Mouse (Mus musculus) mesoderm, embryonic 11.5 days (tissue): ENCODE results near the gene Myh9.
"Not testable (repeated sequence)": the region's sequence is repeated elsewhere in the genome, so short reads cannot be mapped to it uniquely, and the experiment has no call there.

Experiments
- DNase-seq: peaks from one replicate; pipeline ENCODE4 v3.0.0-alpha.2; 2012; ENCODE audit warnings: low read depth, low spot score

Gene Myh9

DNA sequence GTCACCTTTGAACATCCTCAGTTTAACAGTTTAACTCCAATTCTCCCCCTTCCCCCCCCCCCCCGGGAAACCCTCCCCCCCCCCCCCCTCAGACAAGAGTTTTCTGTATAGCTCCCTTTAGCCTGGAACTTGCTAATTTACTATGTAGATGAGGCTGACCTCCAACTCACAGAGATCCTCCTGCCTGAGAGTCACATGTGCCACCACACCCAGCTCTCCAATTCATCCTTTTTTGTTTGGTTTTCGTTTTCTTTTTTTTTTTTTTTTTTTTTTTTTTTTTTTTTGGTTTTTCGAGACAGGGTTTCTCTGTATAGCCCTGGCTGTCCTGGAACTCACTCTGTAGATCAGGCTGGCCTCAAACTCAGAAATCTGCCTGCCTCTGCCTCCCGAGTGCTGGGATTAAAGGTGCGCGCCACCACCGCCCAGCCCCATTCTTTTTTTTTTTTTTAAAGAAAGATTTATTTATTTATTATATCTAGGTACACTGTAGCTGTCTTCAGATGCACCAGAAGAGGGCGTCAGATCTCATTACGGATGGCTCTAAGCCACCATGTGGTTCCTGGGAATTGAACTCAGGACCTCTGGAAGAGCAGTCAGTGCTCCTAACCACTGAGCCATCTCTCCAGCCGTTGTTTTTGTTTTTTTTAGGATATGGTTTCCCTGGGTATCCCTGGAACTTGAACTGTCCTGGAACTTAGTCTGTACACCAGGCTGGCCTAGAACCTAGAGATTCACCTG, 25.4 kb upstream of the Myh9 start:
- DNase-seq, result not testable (repeated sequence)

DNA sequence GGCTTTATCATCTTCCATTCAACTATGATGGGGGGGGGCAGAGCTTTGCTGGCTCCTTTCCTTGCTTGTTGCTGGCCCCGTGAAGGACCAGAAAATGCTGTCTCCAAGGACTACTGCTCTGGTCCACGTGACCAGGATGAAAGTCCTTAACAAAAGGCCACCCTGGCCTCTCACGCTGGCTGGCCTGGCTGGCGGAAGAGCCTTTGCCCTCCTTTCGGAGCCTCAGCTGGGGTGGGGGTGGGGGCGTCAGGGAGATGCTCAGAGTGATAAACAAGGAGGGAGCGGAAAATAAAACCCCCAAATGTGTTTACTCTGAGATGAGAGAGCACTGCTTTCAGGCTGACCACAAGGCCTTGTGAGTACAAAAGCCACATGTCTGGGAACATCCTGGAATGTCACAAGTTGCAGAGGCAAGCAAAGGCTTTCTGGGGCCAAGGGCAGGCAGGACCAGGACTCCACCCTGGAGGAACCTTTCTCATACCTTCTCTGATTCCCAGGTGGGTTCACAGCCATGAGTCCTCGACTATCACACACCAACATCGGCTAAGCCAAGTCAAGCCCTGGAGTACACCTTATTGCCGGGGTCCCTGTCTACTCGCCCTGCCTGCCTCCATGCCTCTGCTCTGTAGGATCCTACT, 24.7 kb upstream of the Myh9 start:
- DNase-seq, result no peak

DNA sequence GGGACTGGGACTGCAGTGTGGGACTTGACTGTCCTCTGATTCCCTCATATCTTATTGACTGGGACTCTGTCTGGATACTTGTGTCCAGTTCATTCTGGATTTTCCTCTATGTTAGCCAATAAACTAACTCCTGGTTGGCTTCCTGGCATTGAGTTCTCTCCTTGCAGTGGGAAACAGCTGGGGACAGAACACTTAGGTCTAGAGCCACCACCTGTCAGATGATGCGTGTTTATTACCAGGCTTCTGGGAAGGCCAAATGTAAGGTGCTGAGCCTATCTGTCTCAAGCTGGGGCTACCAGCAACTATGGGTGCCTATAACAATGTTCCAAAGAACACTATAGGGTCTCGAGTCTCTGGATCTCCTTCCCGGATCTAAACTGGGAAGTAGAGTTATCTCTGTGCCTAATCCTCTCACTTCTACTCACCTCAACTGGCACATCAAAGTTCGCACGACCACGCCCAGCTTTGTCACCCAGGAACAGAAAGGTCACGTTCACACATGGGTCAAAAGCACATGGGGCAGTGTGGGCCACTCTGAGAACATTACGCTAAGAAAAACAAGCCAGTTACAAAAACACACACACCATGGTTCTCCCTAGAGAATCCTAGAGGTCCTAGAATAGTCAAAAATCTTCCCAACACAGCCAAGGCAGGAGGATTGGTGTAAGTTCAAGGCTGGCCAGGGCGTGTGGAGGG, 22.2 kb upstream of the Myh9 start:
- DNase-seq, result no peak

DNA sequence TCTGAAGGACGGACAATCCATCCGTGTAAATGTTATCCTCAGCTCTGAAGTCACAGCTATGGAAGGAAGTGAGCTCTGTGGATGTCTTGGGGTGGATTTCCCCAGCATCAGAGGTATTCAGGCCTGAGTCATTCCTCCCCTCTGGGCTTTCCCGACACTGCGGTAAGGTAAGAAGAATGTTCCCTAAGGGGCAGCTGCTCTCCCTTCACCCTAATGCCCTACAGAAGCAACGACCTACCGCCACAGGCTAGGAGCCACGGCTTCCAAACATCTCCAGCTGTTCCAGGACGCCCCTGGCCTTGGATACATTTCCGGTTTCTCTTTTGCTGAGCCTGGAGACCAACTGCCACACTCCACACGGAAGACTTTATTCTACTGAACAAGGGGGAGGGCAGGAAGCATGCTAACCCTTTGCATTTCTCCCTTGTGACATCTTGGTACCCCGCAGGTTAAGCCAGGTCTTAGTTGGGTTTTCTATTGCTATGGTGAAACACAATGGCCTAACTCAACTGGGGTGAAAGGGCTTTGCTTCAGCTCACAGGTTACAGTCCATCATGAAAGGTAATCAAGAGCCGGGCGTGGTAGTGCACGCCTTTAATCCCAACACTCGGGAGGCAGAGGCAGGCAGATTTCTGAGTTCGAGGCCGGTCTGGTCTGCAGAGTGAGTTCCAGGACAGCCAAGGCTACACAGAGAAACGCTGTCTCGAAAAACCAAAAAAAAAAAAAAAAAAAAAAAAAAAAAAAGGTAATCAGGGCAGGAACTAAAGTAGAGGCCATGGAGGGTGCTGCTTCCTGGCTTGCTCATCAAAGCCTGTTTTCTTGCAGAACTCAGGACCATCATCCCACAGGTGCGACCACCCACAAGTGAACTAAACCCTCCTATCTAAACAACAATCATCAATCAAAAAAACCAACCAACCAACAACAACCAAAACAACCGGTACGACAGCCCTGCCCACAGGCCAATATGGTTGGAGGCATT, 21.3 kb upstream of the Myh9 start:
- DNase-seq, result no peak

DNA sequence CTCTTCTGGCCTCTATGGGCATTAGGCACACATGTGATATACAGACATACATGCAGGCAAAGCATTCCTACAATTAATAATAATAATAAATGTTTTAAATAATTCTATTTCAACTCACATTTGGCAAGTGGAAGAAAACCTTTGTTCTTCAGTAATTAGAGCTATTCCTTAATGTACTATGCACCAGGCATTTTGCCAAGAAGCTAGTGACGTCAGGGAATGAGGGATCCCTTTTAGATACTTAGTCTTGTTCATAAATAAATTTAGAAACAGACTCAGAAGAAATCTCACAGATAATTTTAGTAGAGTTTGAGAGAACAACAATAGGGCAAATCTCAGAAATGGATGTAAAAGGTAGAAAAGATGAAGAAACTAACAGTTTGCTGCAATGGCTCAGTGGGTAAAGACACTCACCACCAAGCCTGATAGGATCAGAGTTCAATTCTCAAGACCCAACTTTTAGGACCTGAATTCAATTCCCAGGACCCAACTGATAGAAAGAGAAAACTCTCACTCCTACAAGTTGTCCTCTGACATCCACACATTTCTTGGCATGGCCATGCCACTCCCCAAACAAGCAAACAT, 18.2 kb upstream of the Myh9 start:
- no peak for DNase-seq

DNA sequence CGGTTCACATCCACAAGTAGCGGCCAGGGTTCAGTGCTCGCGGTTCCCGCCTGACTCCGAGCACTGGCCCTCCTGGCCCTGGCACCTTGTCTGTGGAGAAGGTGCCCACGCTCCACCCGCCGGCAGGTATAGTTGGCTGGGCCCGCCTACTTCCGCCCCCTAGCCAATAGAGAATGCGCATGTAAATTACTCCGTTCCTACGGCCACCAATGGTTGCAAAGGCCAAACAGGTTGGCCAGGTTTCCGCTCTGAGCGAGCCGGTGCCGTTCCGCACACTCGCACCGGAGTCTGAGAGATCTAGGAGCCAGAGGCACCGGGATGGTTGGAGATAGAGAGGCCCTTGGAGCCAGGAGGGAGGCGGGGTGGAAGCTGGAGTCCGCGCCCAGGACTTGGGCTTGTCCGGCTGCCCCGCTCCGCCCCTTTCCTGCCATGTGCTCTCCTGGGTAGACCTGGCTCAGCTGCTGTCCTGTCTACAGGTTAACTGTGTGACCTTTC, 15.7 kb upstream of the Myh9 start:
- DNase-seq, result peak; percentile 70

DNA sequence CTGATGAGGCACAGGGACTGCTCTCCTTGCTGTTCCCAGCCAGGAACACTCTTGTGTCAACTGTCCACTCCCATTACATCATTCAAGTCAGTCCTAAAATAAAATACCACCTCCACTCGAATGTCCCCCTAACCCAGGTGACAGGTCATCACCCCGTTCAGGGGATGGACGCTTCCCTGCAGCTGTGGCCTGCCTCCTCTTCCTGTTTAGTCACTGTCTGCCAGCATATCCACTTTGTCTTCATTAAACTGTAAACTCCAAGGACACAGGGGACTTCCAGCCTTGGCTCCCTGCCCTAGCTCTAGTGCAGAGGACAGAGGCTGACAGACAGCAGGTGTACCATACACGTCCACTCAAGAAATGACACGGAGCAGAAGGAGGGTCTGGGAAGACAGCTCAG, 14.6 kb upstream of the Myh9 start:
- no peak for DNase-seq

DNA sequence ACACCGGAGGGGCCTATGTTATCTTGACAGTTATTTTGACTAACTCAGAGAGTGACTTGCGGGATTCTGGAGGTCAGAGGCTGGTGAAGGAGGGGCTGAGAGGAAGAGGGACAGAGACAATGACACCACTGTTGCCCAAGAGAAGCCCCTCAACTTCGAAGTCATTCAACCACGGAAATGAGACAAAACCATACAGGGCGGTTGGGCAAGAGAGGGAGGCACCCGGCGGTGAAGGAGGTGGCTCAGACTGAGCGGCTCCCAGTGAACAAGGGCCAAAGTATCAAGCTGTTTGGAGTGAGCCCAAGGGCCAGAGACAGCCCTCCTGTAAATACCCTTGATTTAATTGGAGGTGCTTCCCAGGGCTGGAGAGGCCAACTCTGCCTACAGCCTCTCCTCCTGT, 13.3 kb upstream of the Myh9 start:
- DNase-seq, result no peak

DNA sequence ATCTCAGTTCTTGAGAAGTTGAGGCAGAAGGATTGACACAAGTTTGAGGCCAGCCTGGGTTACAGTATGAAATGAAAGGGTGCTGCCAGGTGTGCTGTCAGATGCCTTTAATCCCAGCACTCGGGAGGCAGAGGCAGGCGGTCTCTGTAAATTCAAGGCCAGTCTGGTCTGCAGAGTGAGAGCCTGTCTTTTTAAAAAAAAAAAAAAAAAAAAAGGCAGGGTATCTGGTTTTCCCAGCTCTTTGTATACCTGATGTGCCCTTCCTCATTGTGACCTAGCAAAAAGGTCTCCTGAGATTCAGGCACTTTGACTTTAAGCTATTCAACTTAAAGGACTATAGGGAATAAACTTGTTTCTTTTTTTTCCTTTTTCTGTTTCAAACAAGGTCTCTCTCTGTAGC, 10.0 kb upstream of the Myh9 start:
- no peak for DNase-seq

DNA sequence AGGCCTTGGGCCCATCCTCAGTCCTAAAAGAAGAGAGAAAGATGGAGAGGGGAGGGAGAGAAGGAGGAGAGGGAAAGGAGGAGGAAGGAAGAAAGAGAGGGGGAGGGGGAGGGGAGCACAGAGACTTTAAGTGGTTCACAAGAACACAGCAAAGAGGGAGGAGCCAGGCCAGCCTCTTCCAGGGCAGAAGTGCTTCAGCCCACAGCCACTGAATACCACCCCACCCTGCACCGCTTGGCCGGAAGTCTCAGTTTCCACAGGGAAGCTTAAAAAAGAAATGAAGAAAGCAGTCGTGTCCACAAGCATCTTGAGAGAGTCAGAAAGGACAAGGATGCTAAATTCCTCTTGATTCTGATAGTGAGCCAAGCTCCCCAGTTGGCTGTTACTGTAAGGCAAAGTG, 9.2 kb upstream of the Myh9 start:
- no peak for DNase-seq

DNA sequence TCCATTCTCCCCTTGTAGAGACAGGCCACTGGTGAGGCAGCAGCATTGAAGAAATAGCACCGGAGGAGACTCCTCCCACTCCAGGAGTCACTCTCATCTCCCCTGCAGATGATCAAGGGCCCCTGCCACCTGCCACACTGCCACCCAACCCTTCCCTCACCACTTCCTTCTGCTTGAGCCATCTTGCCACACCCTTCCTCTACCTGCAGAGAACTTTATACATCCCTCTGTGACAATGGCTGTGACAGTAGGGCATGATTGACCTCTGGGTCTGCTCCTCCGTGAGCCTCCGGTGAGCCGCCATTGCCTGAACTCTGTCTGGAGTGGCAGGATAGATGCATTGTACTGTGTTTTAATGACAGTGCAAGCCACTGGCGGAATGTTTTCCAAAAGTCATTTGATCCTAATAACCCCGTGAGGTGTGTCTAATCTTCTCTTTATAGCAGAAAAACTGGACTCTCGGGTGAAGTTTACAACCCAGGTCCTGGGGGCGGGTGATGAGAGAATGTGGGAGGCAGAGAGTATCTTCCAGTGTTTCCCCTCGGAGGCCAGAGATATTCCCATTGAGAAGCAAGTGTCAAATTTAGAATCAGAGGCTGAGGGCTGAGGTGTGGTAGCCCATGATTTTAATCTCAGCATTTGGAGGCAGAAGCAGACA, 7.7 kb upstream of the Myh9 start:
- no peak for DNase-seq

DNA sequence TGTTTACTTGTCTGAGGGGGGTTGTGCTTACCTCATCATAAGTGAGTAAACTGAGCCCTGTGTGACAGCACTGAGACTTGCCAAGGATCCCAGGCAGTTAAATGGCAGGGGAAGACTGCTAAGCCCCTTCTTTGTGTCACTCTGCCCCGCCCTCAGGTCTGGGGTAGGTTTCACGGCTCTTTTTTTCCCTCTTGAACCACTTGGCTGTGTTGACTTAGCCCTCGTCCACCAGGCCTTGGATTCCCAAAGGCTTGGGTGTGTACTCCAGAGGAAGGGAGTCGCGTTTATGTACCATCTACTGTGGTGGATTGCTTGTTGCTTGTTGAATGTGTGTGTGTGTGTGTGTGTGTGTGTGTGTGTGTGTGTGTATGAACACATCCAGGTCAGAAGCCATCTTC, 7.1 kb upstream of the Myh9 start:
- DNase-seq, result no peak

DNA sequence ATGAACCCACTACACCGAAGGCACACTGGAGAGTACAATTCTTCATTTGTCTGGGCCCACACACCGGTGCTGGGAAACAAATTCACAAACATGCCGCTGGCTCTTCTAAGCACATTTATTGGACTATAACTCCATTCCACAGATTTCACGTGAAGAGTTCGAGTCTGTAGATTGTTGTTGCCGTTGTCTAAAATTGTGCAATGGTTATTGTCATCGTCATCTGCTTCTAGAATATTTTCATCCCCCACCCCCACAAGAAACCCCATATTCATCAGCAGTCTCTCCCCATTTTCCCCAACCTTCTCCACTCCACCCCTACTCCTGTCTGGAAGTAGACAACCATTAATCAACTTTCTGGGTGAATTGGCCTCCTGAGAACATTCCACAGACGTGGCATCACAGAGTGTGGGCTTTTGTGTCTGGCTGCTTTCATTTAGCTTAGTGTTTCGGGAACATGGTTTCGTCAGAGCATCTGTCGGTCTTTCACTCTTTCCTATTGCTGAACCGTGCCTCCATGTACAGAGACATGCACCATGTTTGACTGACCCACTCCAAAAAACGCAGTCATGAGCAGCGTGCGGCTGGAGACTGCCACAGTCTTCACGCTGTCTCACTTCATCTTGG, 6.6 kb upstream of the Myh9 start:
- DNase-seq, result no peak

DNA sequence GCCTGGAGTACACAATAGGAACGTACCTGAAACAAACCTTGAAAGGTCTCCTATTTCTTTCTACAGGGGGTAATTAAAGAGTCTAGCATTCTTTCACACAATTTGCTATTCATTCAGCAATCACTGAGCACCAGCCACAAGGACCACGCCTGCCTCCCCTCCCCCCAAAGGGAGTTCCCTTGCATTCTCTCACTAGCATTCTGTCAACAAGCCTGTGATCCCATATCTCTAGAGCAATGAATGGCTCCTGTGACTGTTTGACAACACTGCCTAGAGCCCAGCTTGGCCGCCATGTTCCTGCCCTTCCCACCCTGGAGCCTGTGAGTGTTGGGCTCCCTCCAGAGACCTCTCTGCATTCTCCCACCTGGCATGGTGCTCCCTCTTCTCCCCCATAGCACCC, 5.9 kb upstream of the Myh9 start:
- DNase-seq, result no peak

DNA sequence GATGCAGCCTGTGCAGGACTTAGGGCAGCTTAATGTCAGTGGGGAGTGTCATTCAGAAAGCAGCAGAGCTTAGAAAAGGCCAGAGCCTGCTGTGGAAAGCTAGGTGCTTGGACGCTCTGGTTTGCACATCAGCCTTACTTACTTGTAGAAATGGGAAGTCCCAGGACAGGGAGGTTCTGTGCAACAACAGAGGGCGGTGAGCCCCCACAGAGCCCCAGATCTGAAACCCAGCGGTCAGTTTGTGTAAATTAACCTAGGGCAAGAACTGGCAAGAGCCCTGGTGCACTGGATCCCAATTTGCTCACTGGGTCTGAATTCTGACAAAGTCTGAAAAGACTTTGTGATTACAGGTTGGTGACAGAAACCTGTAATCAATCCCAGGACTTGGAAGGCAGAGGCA, 5.1 kb upstream of the Myh9 start:
- no peak for DNase-seq

DNA sequence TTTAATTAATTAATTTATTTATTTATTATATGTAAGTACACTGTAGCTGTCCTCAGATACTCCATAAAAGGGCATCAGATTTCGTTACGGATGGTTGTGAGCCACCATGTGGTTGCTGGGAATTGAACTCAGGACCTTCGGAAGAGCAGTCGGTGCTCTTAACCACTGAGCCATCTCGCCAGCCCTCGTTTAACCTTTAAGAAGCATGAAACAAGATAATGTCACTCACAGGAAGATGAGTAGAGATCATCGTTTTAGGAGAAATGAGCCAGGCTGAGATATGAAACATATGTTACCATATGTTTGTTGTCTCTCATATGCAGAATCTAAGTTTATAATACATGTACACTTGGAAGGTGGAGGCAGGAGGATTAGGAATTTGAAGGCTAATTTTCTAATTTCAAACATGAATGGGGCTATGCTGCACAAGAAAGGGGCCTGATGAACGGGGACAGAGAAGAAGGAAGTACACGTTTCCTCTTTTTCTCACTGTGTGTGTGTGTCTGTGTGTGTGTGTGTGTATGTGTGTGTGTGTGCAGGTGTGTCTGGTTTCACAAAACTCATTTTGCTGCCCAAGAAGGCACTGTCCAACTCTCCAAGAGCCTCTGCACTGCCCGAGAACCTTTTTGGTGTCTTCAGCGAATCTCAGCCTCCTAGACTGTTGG, 4.1 kb upstream of the Myh9 start:
- DNase-seq, result not testable (repeated sequence)

DNA sequence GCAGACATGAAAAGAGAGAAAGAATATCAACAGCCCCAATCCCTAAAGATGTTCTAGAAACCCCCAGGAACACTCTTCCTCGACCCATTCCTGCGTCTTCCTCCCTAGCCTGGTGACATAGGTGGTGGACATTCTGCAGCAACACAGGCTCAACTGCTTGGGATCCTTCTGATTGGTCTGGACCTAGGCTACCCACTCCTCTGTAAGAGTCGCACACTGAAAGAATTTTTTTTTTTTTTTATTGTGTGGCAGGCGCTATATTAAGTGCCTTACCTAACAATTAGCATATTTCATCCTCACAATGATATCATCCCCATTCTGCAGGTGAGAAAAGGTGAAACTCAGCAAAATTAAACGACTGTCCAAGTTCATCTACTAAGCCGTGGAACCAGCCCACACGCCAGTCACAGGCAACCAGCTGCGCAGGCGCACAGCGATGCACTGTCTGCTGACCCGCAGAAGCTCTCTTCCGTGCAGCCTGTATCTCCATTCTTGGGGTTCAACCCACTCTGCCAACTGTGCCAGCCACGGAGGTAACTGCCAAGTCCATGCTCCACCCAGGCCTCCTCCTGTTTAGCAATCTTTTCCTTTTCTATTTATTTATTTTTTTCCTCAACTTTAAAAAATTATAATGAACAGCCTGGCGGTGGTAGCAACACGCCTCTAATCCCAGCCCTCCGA, 3.1 kb upstream of the Myh9 start:
- DNase-seq, result no peak

DNA sequence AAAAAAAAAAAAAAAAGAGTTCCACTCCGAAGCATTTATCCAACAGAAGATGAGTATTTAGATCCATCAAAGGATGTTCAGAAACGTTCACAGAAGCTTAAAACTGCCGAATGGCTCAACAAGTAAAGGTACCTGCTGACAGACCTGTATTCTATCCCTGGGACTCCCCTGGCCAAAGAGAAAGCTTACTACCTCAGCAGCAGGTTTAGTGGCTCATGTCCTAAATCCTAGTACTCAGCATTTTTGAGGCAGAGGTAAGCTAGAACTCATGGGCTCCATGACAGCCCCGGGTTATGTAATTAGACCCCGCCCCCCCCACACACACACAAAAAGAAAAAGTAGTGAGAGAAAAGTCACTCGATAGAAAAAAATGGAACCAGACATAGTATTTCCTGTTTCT, 2.1 kb upstream of the Myh9 start:
- DNase-seq, result no peak

DNA sequence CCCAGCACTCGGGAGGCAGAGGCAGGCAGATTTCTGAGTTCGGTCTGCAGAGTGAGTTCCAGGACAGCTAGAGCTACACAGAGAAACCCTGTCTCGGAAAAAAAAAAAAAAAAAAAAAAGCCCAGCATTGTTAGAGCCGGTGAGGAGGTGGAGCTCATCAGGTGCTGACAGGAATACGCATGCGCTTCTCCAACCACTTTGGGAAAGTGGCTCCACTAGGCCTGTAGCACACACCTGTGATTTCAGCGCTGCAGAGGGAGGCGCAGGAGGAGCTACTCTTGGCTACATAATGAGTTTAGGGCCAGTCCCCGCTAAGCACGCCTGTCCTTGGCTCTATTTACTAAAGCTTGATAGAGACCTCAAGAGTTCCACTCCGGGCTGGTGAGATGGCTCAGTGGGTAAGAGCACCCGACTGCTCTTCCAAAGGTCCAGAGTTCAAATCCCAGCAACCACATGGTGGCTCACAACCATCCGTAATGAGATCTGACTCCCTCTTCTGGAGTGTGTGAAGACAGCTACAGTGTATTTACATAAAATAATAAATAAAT, 1.6 kb upstream of the Myh9 start:
- DNase-seq, result not testable (repeated sequence)
